Mouse (Mus musculus) limb, embryonic 14.5 days (tissue): ENCODE results near the gene Clec4e. TPM values are rescaled to one million over a fixed set of nuclear protein-coding genes. Genes with fewer than 3 reads are reported as not detected.
"Not testable (repeated sequence)": the region's sequence is repeated elsewhere in the genome, so short reads cannot be mapped to it uniquely, and the experiment has no call there.

Source experiments
- ATAC-seq: fragments of 200-750 bp; cut with Nextera tagmentation; 2 replicates; pipeline ENCODE4 v1.8.0; 2017; ENCODE audit warnings: low read depth, moderate number of reproducible peaks, moderate TSS enrichment; ENCODE audit not compliant: low FRiP score
- DNase-seq: peaks from one replicate; pipeline ENCODE4 v3.0.0-alpha.2; 2015; ENCODE audit warnings: low spot score
- H3K27ac ChIP-seq: fragments of 300-500 bp; sonication (generic); replicated peaks from 2 replicates; pipeline ENCODE4 v1.5.1; 2014; ENCODE audit warnings: low read depth, mild to moderate bottlenecking, low read length, moderate library complexity, mixed read lengths
- H3K27me3 ChIP-seq: fragments of 300-500 bp; sonication (generic); 2 replicates; pipeline ENCODE4 v1.6.1; 2014; ENCODE audit warnings: low read length, mixed read lengths; ENCODE audit not compliant: control insufficient read depth, insufficient read depth
- H3K36me3 ChIP-seq: fragments of 300-500 bp; sonication (generic); 2 replicates; pipeline ENCODE4 v1.6.1; 2014; ENCODE audit warnings: mild to moderate bottlenecking, low read length, moderate library complexity, mixed read lengths; ENCODE audit not compliant: control insufficient read depth, insufficient read depth
- H3K4me1 ChIP-seq: fragments of 300-500 bp; sonication (generic); 2 replicates; pipeline ENCODE4 v1.6.1; 2014; ENCODE audit warnings: antibody characterized with exemption, low read length, mixed read lengths; ENCODE audit not compliant: control insufficient read depth, insufficient read depth
- H3K4me2 ChIP-seq: fragments of 300-500 bp; sonication (generic); replicated peaks from 2 replicates; pipeline ENCODE4 v1.6.1; 2014; ENCODE audit warnings: low read depth, mild to moderate bottlenecking, low read length, moderate library complexity; ENCODE audit not compliant: severe bottlenecking
- H3K4me3 ChIP-seq: fragments of 300-500 bp; sonication (generic); replicated peaks from 2 replicates; pipeline ENCODE4 v1.5.1; 2014; ENCODE audit warnings: low read length
- H3K9ac ChIP-seq: fragments of 300-500 bp; sonication (generic); 2 replicates; pipeline ENCODE4 v1.6.1; 2014; ENCODE audit warnings: mild to moderate bottlenecking, low read depth, low read length, moderate library complexity; ENCODE audit not compliant: severe bottlenecking
- H3K9me3 ChIP-seq: fragments of 300-500 bp; sonication (generic); 2 replicates; pipeline ENCODE4 v1.6.1; 2016; ENCODE audit warnings: low read length; ENCODE audit not compliant: control insufficient read depth
- POLR2A ChIP-seq: fragments of 200-500 bp; IDR thresholded peaks from 2 replicates; pipeline ENCODE4 v1.8.0; 2012; ENCODE audit warnings: inconsistent platforms, mild to moderate bottlenecking, moderate library complexity, borderline replicate concordance; ENCODE audit not compliant: insufficient read depth, insufficient read length; ENCODE audit errors: extremely low read depth
- WGBS: fragments of 180-500 bp; shearing (Covaris S2); extraction: QIAGEN DNeasy Blood & Tissue Kit; methylation state at CpG from one replicate; pipeline ENCODE4 v1.1.7; 2014; 5-methylcytosine and 5-hydroxymethylcytosine counted together
- polyA plus RNA-seq, 2 experiments: library from polyadenylated mRNA; depleted of rRNA in 1 of 2; stranded (reverse) in 1 of 2; unstranded in 1 of 2; fragments of >200 nt; fragmentation: Nextera tagmentation in 1 of 2; extraction: Ambion mirVana in 1 of 2; gene quantifications; 2 replicates each; pipeline versions ENCODE4 v1.2.1 to v1.2.3; 2012 to 2014

Gene Clec4e
- polyA plus RNA-seq, 2 experiments: 0.03 TPM; not detected in 1

- H3K4me3 ChIP-seq: no peak overlapping the region
- no peak for TF ChIP-seq POLR2A
- H3K4me1 ChIP-seq: no peaks in the 10 kb centered on the region
- H3K9ac ChIP-seq: no peak overlapping the region
- H3K4me2 ChIP-seq: no peak overlapping the region
- H3K27ac ChIP-seq: no peak overlapping the region
- WGBS: 63% methylated on average over 3 of the region's 3 CpGs
- H3K27me3 ChIP-seq: no peaks in the 10 kb centered on the region
- DNase-seq (no peak), ATAC-seq (no peak)
- no peaks in the 10 kb centered on the region for H3K9me3 ChIP-seq
- no peaks in the 10 kb centered on the region for H3K36me3 ChIP-seq
Measured at GRCm38 (mm10) chr6:123258946-123259345, 30.7 kb downstream of the Clec4e start.

DNA sequence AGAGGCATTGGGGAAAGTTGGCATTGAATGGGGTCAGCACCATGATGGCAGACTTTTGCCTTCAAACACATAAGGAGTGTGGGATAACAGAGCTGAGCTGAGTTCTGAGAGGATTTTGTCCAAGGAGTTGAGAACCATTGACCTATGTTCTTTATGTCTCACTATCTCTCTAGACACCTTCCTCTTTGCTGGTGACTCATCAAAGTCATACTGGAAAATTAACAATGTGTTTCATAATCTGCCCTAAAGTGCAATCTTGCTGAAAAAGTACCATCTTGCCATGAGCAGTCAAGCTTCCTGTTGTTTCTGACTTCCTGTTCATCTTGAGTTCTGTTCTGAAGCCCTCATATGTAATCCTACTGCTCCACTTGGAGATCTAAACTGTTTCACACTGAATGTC is 36.9 kb downstream of the Clec4e start:
- ATAC-seq (no peak), DNase-seq (no peak)
- Histone ChIP-seq H3K9ac (no peak overlapping the region), H3K27me3 (no peaks in the 10 kb centered on the region), H3K36me3 (no peaks in the 10 kb centered on the region), H3K4me3 (no peak overlapping the region), H3K9me3 (no peaks in the 10 kb centered on the region), H3K4me2 (no peak overlapping the region), H3K4me1 (no peaks in the 10 kb centered on the region), H3K27ac (no peak overlapping the region)
- no peak for TF ChIP-seq POLR2A

GRCm38 (mm10) chr6:123248862-123249261 is 40.8 kb downstream of the Clec4e start:
- not testable (repeated sequence) for H3K4me1 ChIP-seq, H3K4me3 ChIP-seq, ATAC-seq, H3K27me3 ChIP-seq, H3K27ac ChIP-seq, DNase-seq, H3K9me3 ChIP-seq, H3K9ac ChIP-seq, H3K36me3 ChIP-seq, H3K4me2 ChIP-seq
- WGBS: 81% methylated on average over 2 of the region's 2 CpGs

DNA sequence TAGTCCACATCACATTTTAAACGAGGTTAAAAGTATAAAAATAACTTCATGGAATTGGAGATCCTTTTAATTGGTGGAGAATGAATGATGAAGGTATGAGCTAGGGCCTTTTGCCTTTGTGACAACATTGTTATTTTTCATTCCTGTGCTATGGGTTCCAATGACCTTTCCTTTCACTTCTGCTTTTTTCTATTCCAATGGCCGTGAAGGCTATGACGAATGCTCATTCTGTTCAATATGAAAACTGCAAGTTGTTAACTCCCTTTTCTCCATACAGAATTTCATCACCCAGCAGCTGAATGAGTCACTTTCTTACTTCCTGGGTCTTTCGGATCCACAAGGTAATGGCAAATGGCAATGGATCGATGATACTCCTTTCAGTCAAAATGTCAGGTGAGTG is 45.5 kb downstream of the Clec4e start:
- no peaks in the 10 kb centered on the region for H3K36me3 ChIP-seq
- no peak overlapping the region for H3K4me3 ChIP-seq
- no peaks in the 10 kb centered on the region for H3K4me1 ChIP-seq
- no peak overlapping the region for H3K27ac ChIP-seq
- DNase-seq (no peak), ATAC-seq (no peak)
- H3K4me2 ChIP-seq: no peak overlapping the region
- 82% methylated on average over 5 of the region's 5 CpGs for WGBS
- no peaks in the 10 kb centered on the region for H3K27me3 ChIP-seq
- TF ChIP-seq POLR2A: no peak
- H3K9me3 ChIP-seq: no peaks in the 10 kb centered on the region
- H3K9ac ChIP-seq: no peak overlapping the region

GRCm38 (mm10) chr6:123237582-123237981 is 52.1 kb downstream of the Clec4e start:
- no peaks in the 10 kb centered on the region for H3K27me3 ChIP-seq
- no peak overlapping the region for H3K27ac ChIP-seq
- H3K4me2 ChIP-seq: no peak overlapping the region
- no peak overlapping the region for H3K9ac ChIP-seq
- TF ChIP-seq POLR2A: no peak
- no peak for DNase-seq
- no peaks in the 10 kb centered on the region for H3K4me1 ChIP-seq
- no peak overlapping the region for H3K4me3 ChIP-seq
- H3K36me3 ChIP-seq: no peaks in the 10 kb centered on the region
- ATAC-seq: no peak
- no peaks in the 10 kb centered on the region for H3K9me3 ChIP-seq

Other genes starting within 250 kb of the Clec4e start
- not detected in 2 replicates for gene Clec4b1, start 239.9 kb downstream of the Clec4e start, polyA plus RNA-seq (2012; rRNA removed)
- not detected in 2 replicates for gene Clec4b1, start 239.9 kb downstream of the Clec4e start, polyA plus RNA-seq (2014; fragmentation: Nextera tagmentation; extraction: Ambion mirVana)
- 1.9 and 2.3 TPM in 2 replicates for gene Clec4a2, start 183.4 kb downstream of the Clec4e start, polyA plus RNA-seq (2012; rRNA removed)
- 4.5 and 5.9 TPM in 2 replicates for gene Clec4a2, start 183.4 kb downstream of the Clec4e start, polyA plus RNA-seq (2014; fragmentation: Nextera tagmentation; extraction: Ambion mirVana)
- gene Clec4b2, start 117.0 kb downstream of the Clec4e start, polyA plus RNA-seq (2012; rRNA removed): not detected in 2 replicates
- gene Clec4b2, start 117.0 kb downstream of the Clec4e start, polyA plus RNA-seq (2014; fragmentation: Nextera tagmentation; extraction: Ambion mirVana): not detected in 2 replicates
- gene Clec4n, start 60.0 kb downstream of the Clec4e start, polyA plus RNA-seq (2012; rRNA removed): 1.9 and 2.2 TPM in 2 replicates
- 2.7 and 3.7 TPM in 2 replicates for gene Clec4n, start 60.0 kb downstream of the Clec4e start, polyA plus RNA-seq (2014; fragmentation: Nextera tagmentation; extraction: Ambion mirVana)
- gene Clec4d, start 27.8 kb downstream of the Clec4e start, polyA plus RNA-seq (2012; rRNA removed): 0.10 and 0.38 TPM in 2 replicates
- 0.33 and 0.48 TPM in 2 replicates for gene Clec4d, start 27.8 kb downstream of the Clec4e start, polyA plus RNA-seq (2014; fragmentation: Nextera tagmentation; extraction: Ambion mirVana)
- not detected in 2 replicates for gene Vmn2r19, start 18.5 kb upstream of the Clec4e start, polyA plus RNA-seq (2012; rRNA removed)
- gene Vmn2r19, start 18.5 kb upstream of the Clec4e start, polyA plus RNA-seq (2014; fragmentation: Nextera tagmentation; extraction: Ambion mirVana): not detected in 2 replicates
- not detected in 2 replicates for gene Vmn2r20, start 128.2 kb upstream of the Clec4e start, polyA plus RNA-seq (2012; rRNA removed)
- gene Vmn2r20, start 128.2 kb upstream of the Clec4e start, polyA plus RNA-seq (2014; fragmentation: Nextera tagmentation; extraction: Ambion mirVana): not detected in 2 replicates
- gene Vmn2r21, start 243.5 kb upstream of the Clec4e start, polyA plus RNA-seq (2012; rRNA removed): not detected in 2 replicates
- not detected in 2 replicates for gene Vmn2r21, start 243.5 kb upstream of the Clec4e start, polyA plus RNA-seq (2014; fragmentation: Nextera tagmentation; extraction: Ambion mirVana)